Mouse (Mus musculus): ENCODE results near the gene Grik3. TPM values are rescaled to one million over a fixed set of nuclear protein-coding genes. Genes with fewer than 3 reads are reported as not detected.

Gene Grik3
- total RNA-seq, 2 experiments from 2014 or later, result 0.05 to 0.08 TPM

DNA sequence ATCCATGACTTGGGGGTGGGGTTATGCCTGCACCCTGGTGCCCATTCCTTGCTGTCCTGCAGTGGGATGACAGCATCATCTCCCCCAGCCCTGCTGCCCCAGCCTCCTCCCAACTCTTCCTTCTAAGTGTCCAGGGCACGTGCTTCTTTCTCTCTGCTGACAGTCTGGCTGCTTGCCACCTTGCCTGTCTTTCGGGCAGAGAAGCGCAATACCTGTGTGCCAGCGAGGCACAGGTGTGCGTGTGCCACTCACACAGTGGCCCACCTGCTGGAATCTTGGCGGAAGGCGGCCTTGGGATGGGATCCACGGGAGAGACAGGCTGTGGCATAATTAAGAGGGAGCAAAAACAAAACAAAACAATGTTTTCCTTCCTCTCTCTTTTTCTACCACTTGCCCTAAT is 6.4 kb upstream of the Grik3 start:
- no peak for TF ChIP-seq CTCF (IDR thresholded peaks at IDR 0.05)
- Histone ChIP-seq H3K27ac (no peak overlapping the region), H3K4me3 (no peak overlapping the region)
- no peak for DNase-seq
- intact Hi-C loops (cut with DNase I), result no loop called here

DNA sequence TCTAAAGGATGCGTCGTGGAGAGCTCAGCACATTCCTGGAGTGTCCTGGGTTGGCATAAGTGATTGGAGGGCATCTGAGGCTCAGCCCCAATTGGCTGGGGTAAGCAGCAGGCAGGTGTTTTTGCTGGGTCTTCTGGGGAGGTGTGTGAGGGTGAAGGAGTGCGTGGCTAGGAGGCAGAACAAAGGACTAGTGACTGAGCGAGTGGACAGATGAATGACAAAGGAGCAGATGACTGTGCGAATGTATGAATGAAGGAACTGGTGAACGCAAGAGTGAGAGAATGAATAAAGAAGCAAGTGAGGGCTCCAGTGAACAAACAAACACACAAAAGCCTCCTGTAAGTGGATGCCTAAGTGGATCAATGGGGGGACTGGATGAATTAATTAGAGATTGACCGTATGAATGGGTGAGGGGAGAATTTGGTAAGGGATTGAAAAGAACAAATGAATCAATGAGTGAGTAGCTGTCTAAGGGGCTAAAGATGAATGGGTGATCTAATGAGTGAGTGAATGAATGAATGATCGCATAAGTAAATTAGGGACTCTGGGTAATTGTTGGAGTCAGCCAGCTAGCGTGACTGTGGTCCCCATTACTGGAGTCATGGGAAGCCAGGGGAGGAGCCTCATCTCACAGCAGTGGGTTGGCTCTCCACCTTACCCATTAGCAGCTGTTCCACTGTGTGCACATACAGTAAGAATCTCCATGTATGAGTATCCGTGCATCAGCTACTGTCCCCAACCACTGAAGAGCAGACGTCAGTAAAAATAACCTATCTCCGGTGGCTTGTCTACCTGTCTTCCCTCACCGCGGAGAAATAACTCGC is 4.9 kb upstream of the Grik3 start:
- DNase-seq, result peak; percentile 1
- TF ChIP-seq CTCF (IDR thresholded peaks at IDR 0.05), result no peak
- Histone ChIP-seq H3K4me3 (no peak overlapping the region), H3K27ac (no peak overlapping the region)
- intact Hi-C loops (cut with DNase I), result no loop called here

DNA sequence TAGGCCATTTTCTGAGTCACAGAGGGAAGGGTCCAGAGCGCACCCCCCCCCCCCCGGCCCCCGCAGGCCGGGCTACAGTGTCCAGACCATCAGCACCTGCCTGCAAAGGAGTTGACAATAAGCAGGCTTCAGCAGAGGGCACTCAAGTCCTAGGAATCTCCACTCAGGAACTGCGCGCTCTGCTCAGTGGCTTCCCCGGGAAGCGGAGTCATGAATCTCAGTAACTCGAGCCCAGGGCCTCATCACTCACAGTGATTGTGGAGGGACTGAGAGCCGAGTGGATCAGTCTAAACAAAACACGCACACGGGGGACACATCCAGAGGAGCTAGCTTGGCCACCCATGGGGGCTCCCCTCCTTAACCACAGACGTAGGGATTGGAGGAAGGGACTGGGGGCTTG is 3.9 kb upstream of the Grik3 start:
- peak; percentile 9; the same call in 1 of the 2 replicates for TF ChIP-seq CTCF (IDR thresholded peaks at IDR 0.05)
- intact Hi-C loops (cut with DNase I), result no loop called here
- H3K4me3 ChIP-seq, result no peak overlapping the region
- DNase-seq, result peak; percentile 16
- H3K27ac ChIP-seq, result no peak overlapping the region

DNA sequence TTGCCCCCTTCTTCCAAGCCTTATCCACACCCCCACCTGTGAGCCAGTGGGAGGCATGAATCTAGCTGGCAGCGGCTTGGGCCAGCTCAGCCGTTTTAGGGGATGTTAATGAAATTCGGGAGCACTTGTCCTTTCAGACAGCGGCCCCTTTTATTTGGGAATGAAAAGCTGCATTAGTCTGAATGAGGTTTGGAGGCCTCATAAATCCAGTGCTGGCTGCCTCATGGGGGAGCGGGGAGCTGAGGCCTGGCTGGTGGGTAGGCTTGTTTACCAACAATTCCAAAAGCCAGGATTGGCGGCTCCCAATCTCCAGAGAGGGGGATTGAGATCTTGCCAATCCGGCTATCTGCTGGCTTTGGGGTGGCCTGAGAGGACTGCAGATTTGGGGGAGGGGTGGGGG is 3.5 kb upstream of the Grik3 start:
- Histone ChIP-seq H3K27ac (no peak overlapping the region), H3K4me3 (no peak overlapping the region)
- DNase-seq, result no peak
- TF ChIP-seq CTCF (IDR thresholded peaks at IDR 0.05), result no peak
- intact Hi-C loops (cut with DNase I), result no loop called here

DNA sequence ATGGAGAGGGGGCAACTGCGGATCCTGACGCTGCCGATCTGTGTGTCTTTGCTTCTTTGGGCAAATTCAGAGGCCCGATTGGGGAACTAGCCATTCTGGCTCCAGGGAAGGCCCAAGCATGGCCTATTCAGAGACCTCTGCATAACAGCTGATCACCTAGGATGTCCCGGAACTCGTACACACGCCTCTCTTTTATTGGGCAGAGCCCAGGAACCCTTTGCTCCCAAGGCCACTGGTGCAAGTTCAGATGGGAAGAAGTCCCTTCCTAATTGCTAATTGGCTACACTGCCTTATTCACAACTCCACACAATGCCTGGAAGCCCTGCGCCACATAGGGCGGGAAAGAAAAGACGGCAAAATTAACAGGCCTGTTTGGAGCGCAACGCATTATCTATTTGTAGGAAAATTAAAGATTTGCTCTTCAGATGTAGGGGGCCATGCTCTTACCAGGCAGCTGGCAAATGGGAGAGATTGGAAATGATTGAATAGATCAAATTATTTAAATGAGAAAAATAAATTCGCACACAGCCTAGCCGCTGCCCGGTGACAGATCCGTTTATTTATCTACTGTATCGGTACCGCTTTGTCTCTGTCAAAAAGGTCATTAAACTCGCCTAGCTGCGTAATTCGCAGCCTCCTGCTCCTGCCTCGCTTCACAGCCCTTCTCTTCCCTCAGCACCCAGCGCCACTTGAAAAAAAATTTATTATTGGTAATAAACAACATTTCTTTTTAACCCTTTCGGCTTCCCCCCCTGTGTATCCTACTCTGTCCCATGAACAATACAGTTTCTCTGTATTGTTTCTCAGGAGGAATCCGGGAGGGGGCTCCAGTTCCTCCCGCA is 1.5 kb upstream of the Grik3 start:
- H3K4me3 ChIP-seq, result no peak overlapping the region
- no peak for DNase-seq
- no peak overlapping the region for H3K27ac ChIP-seq
- no peak for TF ChIP-seq CTCF (IDR thresholded peaks at IDR 0.05)
- intact Hi-C loops (cut with DNase I), result no loop called here

DNA sequence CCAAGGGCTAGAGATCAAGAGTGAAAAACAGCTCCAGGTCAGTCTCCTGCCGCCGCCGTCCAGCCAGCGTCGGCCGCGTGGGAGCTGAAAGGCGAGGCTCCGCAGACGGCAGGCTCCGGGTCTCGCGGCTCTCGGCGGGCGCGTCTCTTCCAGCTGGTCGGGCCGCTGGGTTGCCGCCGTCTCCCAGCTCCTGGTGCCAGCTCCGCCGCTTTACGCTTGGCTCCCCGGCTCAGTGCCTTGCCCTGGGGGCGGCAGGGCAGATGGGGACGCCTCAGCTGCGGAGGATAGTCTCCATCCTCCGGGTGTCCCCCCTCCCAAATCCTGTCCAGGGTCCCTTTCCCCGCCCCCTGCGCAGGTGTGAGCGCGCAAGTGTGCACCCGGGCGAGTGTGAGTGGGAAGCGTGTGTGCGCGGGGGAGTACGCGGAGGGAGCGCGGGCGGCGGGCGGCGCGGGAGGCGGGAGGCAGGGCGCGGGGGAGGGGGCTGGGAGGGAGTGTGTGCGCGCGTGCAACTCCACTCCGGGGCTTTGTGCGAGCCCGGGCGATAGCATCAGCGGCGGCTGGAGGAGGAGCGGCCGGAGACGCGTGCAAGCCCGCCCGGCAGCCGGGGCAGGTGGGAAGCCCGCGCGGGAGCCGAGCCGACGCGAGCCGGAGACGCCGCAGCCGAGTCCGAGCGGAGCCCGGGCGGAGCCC is 454 bp upstream of the Grik3 start:
- H3K27ac ChIP-seq, result no peak overlapping the region
- intact Hi-C loops (cut with DNase I), result no loop called here
- peak; percentile 50 for DNase-seq
- no peak for TF ChIP-seq CTCF (IDR thresholded peaks at IDR 0.05)
- H3K4me3 ChIP-seq, result peak overlapping the region; percentile 33

DNA sequence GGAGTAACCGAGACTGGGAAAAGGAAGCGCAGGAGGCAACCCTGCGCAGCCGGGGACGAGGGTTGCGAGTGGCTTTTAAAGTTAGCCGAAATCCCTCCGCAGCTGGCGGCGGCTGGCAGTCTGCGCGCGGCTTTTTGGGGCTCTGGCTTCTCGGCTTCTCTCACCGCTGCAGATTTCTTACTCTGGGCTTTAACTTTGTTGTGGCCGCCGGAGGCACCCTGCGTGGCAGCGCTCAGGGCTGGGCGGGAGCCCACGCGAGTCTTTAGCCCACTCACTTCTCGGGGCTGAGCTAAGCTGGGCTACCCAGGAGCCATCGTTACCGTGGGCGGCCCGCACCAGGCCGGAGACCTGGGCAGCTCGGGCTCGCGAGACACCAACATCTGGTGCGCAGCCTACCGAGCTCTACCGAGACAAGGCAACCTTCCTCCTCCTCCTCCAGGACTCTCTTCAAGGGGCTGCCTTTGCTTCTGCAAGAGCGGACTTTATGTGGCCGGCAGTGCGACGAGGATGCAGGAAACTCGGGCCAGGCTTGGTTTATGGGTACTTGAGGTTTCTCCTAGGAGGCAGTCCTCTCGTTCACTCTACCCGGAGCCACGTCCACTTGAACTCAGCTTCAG is 1.1 kb downstream of the Grik3 start:
- Histone ChIP-seq H3K4me3 (peak overlapping the region; percentile 42), H3K27ac (no peak overlapping the region)
- no peak for TF ChIP-seq CTCF (IDR thresholded peaks at IDR 0.05)
- intact Hi-C loops (cut with DNase I), result no loop called here
- no peak for DNase-seq

DNA sequence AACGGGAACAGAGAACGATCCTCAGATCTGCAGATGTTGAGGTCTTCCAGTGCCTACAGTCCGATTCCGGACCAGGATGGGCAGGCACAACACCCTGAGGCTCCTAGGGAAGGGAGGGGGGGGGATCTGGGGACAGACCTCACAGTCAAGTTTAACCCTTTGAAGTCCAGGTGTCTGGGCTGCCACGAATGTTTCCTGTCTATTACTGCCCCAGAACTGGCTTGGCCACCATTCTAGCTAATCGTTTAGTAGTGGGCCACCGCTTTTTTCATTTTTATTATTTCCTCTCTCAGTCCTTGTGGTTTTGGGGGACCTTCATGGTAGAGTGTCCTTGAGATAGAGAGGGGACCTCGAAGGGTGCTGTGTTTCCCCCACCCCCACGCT is 1.6 kb downstream of the Grik3 start:
- TF ChIP-seq CTCF (IDR thresholded peaks at IDR 0.05), result no peak
- DNase-seq, result no peak
- Histone ChIP-seq H3K4me3 (no peak overlapping the region), H3K27ac (no peak overlapping the region)
- intact Hi-C loops (cut with DNase I), result no loop called here

DNA sequence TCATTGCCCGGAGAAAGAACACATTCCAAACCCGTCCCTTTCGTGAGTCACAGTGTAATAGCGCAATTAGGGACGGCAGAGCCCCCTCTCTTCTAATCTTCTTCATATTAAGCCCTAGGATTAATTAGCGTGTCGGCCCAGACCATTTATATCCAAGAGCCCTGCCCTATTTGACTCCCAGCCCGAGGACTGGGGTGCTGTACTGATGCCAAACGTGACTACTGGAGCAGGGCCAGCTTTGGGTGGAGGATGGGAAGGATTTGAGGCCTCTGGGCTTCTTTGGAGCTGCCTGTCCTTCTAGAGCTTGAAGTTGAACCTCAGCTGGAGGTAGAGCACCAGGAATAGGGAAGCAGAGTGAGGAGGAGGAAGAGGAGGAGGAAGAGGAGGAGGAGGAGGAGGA is 2.2 kb downstream of the Grik3 start:
- no peak overlapping the region for H3K27ac ChIP-seq
- DNase-seq, result no peak
- no peak for TF ChIP-seq CTCF (IDR thresholded peaks at IDR 0.05)
- no peak overlapping the region for H3K4me3 ChIP-seq
- intact Hi-C loops (cut with DNase I), result no loop called here

DNA sequence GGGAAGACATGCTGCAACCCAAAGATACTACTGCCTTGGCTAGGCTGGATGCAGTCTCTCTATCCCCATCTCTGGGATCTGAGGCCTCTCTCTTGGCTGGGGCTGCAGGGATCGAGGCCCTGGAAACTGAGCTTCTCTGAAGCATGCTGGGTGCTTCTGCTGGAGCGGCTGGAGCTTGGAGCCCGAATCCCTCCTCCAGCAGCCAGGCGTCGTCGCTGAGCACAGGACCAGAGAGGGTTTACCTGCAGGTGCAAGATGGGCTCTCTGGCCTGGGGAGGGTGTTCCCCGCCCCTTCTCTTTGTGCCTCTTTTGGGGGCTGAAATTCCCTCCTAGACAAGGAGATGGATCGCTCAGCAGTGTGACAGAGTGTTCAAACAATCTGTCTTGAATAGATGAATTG is 2.6 kb downstream of the Grik3 start:
- Histone ChIP-seq H3K4me3 (no peak overlapping the region), H3K27ac (no peak overlapping the region)
- no peak for DNase-seq
- no peak for TF ChIP-seq CTCF (IDR thresholded peaks at IDR 0.05)
- intact Hi-C loops (cut with DNase I), result no loop called here

DNA sequence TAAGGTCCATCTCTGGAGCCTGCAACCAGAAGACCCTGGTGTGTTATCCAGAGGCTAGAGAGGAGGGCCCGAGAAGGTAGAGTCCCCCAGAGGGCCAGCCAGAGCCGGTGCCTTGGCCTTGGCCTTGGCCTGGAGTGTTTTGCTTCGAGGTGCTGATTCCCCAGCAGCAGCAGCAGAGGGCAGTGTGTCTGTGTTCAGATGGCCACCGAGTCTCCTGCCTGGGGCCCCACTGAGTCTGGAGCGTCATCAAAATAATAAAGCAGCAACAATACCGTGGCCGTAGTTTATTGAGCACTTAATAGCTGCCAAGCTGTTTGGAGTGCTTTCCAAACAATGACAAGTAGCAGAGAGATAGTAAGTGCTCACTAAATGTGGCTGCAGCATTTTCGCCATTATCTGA is 5.0 kb downstream of the Grik3 start:
- DNase-seq, result no peak
- intact Hi-C loops (cut with DNase I), result no loop called here
- peak; percentile 2; the same call in 1 of the 2 replicates for TF ChIP-seq CTCF (IDR thresholded peaks at IDR 0.05)
- H3K4me3 ChIP-seq, result no peak overlapping the region
- H3K27ac ChIP-seq, result no peak overlapping the region

DNA sequence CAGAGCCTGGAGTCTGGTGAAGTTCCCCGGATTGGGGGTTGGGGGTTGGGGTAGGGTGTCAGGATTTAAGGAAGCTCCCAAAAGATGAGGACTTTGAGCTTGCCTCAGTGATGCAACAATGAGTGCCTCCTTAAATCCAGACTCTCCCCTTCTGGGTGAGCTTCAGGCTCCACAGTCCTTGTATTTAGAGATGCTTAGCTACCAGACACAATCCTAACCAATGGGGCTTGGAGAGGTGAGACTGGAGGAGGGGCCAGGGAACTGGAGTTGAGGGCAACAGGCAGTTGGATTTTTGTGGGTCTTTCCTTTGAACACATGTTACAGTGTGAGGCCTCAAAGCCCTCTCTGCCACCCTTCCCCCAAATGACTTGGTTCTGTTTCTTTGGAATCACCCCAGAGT is 6.5 kb downstream of the Grik3 start:
- TF ChIP-seq CTCF (IDR thresholded peaks at IDR 0.05), result no peak
- intact Hi-C loops (cut with DNase I), result no loop called here
- Histone ChIP-seq H3K4me3 (no peak overlapping the region), H3K27ac (no peak overlapping the region)
- DNase-seq, result no peak
